Mouse (Mus musculus) forebrain, embryonic 15.5 days (tissue): ENCODE results near the gene Otulin. TPM values are rescaled to one million over a fixed set of nuclear protein-coding genes. Genes with fewer than 3 reads are reported as not detected.

Source experiments
- ATAC-seq: fragments of 200-750 bp; cut with Nextera tagmentation; replicated peaks from 2 replicates; pipeline ENCODE4 v1.8.0; 2017; ENCODE audit warnings: mild to moderate bottlenecking, moderate TSS enrichment, moderate library complexity
- H3K27ac ChIP-seq: fragments of 300-500 bp; sonication (generic); replicated peaks from 2 replicates; pipeline ENCODE4 v1.5.1; 2015; ENCODE audit warnings: mild to moderate bottlenecking, inconsistent platforms
- H3K27me3 ChIP-seq: fragments of 300-500 bp; sonication (generic); 2 replicates; pipeline ENCODE4 v1.6.1; 2015; ENCODE audit warnings: inconsistent platforms
- H3K36me3 ChIP-seq: fragments of 300-500 bp; sonication (generic); 2 replicates; pipeline ENCODE4 v1.6.1; 2015; ENCODE audit warnings: mild to moderate bottlenecking, inconsistent platforms
- H3K4me1 ChIP-seq: fragments of 300-500 bp; sonication (generic); 2 replicates; pipeline ENCODE4 v1.6.1; 2015; ENCODE audit warnings: inconsistent platforms
- H3K4me2 ChIP-seq: fragments of 300-500 bp; sonication (generic); replicated peaks from 2 replicates; pipeline ENCODE4 v1.6.1; 2015; ENCODE audit warnings: mild to moderate bottlenecking, inconsistent platforms
- H3K4me3 ChIP-seq: fragments of 300-500 bp; sonication (generic); 2 replicates; pipeline ENCODE4 v1.5.1; 2015; ENCODE audit warnings: mild to moderate bottlenecking, inconsistent platforms
- H3K9ac ChIP-seq: fragments of 300-500 bp; sonication (generic); replicated peaks from 2 replicates; pipeline ENCODE4 v1.6.1; 2015; ENCODE audit warnings: mild to moderate bottlenecking, inconsistent platforms
- H3K9me3 ChIP-seq: fragments of 300-500 bp; sonication (generic); 2 replicates; pipeline ENCODE4 v1.6.1; 2016; ENCODE audit warnings: inconsistent platforms
- WGBS: fragments of 180-500 bp; shearing (Covaris S2); methylation state at CpG from one replicate; pipeline ENCODE4 v1.1.7; 2015; ENCODE audit warnings: mixed read lengths; 5-methylcytosine and 5-hydroxymethylcytosine counted together
- polyA plus RNA-seq: library from polyadenylated mRNA; unstranded; fragments of >200 nt; fragmentation: Nextera tagmentation; extraction: Ambion mirVana; gene quantifications from 2 replicates; pipeline ENCODE4 v1.2.1, GENCODE M21; 2015

Otulin gene
- polyA plus RNA-seq, 1 experiment from 2014 or later, result 30.7 TPM

DNA sequence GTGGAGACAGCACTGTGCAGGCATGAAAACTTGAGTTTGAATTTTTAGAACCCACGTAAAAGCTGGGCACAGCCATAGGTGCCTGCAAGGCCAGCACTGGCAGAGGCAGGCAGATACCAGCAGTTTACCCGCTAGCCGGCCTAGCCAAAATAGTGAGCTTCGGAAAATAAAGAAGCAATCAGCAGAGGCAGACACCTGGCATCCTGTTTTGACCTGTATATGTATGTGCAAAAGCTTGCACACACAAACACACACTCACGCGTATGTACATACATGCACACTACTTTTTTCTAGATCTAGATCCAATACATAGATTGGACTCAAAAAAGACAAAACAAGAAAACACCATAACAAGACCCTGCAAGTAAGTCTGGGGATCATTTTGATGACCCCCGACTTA lies 38.1 kb upstream of the Otulin start:
- H3K9me3 ChIP-seq, result no peaks in the 10 kb centered on the region
- no peak overlapping the region for H3K27ac ChIP-seq
- 88% methylated on average over 7 of the region's 7 CpGs for WGBS
- no peak for ATAC-seq
- H3K4me3 ChIP-seq, result no peak overlapping the region
- H3K27me3 ChIP-seq, result no peaks in the 10 kb centered on the region
- no peak overlapping the region for H3K9ac ChIP-seq
- no peaks in the 10 kb centered on the region for H3K4me1 ChIP-seq
- H3K36me3 ChIP-seq, result no peaks in the 10 kb centered on the region
- no peak overlapping the region for H3K4me2 ChIP-seq

DNA sequence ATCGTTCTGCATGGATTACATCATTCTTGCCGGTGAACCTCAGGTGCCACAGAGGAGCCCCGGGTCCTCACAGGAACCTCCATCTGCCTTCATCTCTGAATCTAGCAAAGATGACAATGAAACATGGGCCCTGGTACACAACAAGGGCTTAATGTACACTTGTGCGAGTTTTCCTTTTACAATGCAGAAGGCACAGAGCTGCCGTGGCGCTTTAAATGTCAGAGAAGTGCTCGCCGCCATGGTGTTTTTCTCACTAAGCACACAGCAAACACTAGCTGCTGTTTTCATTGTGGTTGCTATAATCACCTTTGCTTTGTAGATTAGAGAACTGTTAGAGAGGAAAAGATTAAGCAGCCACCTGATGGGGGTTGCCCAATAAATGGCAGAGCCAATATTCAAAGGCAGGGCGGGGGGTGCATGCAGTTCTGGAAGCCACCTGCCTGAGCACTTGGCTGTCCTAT lies 37.5 kb upstream of the Otulin start:
- H3K4me2 ChIP-seq, result no peak overlapping the region
- H3K27ac ChIP-seq, result no peak overlapping the region
- H3K36me3 ChIP-seq, result no peaks in the 10 kb centered on the region
- ATAC-seq, result no peak
- no peaks in the 10 kb centered on the region for H3K4me1 ChIP-seq
- 64% methylated on average over 9 of the region's 9 CpGs for WGBS
- no peaks in the 10 kb centered on the region for H3K27me3 ChIP-seq
- H3K4me3 ChIP-seq, result no peak overlapping the region
- H3K9ac ChIP-seq, result no peak overlapping the region
- H3K9me3 ChIP-seq, result no peaks in the 10 kb centered on the region

- Histone ChIP-seq H3K4me3 (no peak overlapping the region), H3K36me3 (no peaks in the 10 kb centered on the region), H3K4me2 (no peak overlapping the region), H3K9me3 (no peaks in the 10 kb centered on the region), H3K27ac (no peak overlapping the region), H3K27me3 (no peaks in the 10 kb centered on the region), H3K4me1 (no peaks in the 10 kb centered on the region), H3K9ac (no peak overlapping the region)
- 81% methylated on average over 9 of the region's 9 CpGs for WGBS
- no peak for ATAC-seq
Measured at GRCm38 (mm10) chr15:27666911-27667539, 36.5 kb upstream of the Otulin start.

- ATAC-seq, result no peak
- WGBS, result 51% methylated on average over 21 of the region's 21 CpGs
- Histone ChIP-seq H3K27ac (no peak overlapping the region), H3K9me3 (no peaks in the 10 kb centered on the region), H3K4me1 (no peaks in the 10 kb centered on the region), H3K9ac (no peak overlapping the region), H3K27me3 (no peaks in the 10 kb centered on the region), H3K4me2 (peak overlapping the region; percentile 23), H3K36me3 (no peaks in the 10 kb centered on the region), H3K4me3 (no peak overlapping the region)
Measured at GRCm38 (mm10) chr15:27665392-27665911, 35.0 kb upstream of the Otulin start.

DNA sequence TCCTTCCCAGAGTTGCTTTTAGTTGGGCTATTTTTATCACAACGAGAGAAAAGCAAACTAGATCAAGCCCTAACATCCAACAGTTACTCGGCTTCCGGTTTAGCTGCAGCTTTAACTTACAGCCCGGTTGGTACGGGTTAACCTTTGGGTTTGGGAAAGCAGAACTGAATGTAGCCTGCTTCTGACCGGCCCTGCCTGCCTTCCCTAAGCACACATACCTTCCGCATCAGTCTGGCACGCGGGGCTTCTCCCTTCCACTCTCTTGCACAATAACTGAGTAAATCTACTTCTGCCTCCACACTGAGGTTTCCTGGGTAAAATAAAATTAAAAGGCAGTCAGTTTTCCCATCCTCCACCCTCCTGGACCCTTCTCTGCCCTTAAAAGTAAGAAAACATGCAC lies 33.6 kb upstream of the Otulin start:
- Histone ChIP-seq H3K4me3 (no peak overlapping the region), H3K9me3 (no peaks in the 10 kb centered on the region), H3K36me3 (no peaks in the 10 kb centered on the region), H3K4me1 (no peaks in the 10 kb centered on the region), H3K27me3 (no peaks in the 10 kb centered on the region), H3K9ac (no peak overlapping the region), H3K4me2 (no peak overlapping the region), H3K27ac (no peak overlapping the region)
- no peak for ATAC-seq
- WGBS, result 90% methylated on average over 9 of the region's 9 CpGs

GRCm38 (mm10) chr15:27662699-27663098 lies 32.2 kb upstream of the Otulin start:
- no peak overlapping the region for H3K9ac ChIP-seq
- no peak for ATAC-seq
- 62% methylated on average over 1 of the region's 1 CpGs for WGBS

DNA sequence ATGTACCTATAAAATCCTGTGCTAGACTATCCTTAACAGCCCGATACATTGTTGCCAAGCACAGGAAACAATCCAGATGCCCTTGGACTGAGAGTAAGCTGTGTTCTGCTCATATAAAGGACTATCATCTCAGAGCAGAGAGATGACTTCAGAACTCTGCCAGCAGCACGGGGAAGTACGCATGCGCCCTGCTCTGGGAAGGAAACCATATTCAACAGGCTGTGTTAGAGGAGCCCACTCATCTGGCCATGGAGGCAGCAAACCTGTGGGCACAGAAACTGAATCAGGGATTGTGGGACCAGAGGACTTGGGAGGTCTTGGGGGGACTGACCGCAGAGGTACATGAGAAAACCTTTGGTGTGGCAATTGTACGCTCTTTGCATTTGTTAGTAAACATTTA lies 31.2 kb upstream of the Otulin start:
- no peak for ATAC-seq
- H3K4me2 ChIP-seq, result no peak overlapping the region
- 0 out of 2 replicates have a peak, but pooled peaks cover 3% of the 10 kb centered on the region for H3K9me3 ChIP-seq
- no peaks in the 10 kb centered on the region; the same call in 1 of the 2 replicates for H3K36me3 ChIP-seq
- no peaks in the 10 kb centered on the region for H3K4me1 ChIP-seq
- no peak overlapping the region for H3K4me3 ChIP-seq
- H3K9ac ChIP-seq, result no peak overlapping the region
- no peak overlapping the region for H3K27ac ChIP-seq
- WGBS, result 91% methylated on average over 6 of the region's 6 CpGs
- no peaks in the 10 kb centered on the region for H3K27me3 ChIP-seq

More at GRCm38 (mm10) chr15:27662699-27663098, 32.2 kb upstream of the Otulin start:
- Histone ChIP-seq H3K27me3 (no peaks in the 10 kb centered on the region), H3K36me3 (no peaks in the 10 kb centered on the region; the same call in 1 of the 2 replicates), H3K4me3 (no peak overlapping the region), H3K4me1 (no peaks in the 10 kb centered on the region), H3K4me2 (no peak overlapping the region), H3K9me3 (0 out of 2 replicates have a peak, but pooled peaks cover 3% of the 10 kb centered on the region), H3K27ac (no peak overlapping the region)

DNA sequence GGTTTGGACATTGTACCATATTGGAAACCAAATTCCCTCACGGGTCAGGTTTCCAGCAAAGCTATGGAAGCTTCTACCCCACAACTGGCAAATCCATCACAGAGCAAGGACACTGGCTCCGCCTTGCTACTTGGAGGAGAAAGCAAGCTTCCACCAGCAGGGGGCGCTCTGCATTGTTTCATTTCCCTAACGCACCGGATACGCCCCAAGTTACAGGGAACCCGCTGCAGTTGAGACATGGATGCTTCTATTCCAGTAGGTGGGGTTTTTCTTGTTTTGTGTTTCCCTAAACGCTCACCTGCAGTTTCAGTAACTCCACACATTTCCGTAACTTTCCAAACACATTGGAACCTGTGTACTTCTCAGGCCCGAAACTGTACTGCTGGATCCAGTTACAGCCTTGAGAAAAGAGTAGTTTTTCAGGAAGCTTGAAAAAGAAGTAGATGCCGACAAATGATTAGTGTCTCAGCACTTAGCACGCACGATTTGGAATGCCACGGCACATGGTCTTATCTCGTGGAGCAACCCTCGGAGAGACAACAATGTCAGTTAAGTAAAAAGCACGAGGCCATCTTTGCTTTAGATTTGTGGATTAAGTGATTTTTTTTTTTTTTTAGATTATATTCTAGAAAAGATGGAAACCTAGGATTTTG lies 29.2 kb upstream of the Otulin start:
- WGBS, result 40% methylated on average over 17 of the region's 17 CpGs
- H3K9ac ChIP-seq, result no peak overlapping the region
- H3K4me3 ChIP-seq, result no peak overlapping the region
- ATAC-seq, result peak; percentile 66
- no peaks in the 10 kb centered on the region for H3K4me1 ChIP-seq
- H3K4me2 ChIP-seq, result no peak overlapping the region
- no peaks in the 10 kb centered on the region for H3K27me3 ChIP-seq
- H3K27ac ChIP-seq, result no peak overlapping the region
- 0 out of 2 replicates have a peak, but pooled peaks cover 3% of the 10 kb centered on the region for H3K9me3 ChIP-seq
- no peaks in the 10 kb centered on the region; the same call in 1 of the 2 replicates for H3K36me3 ChIP-seq

- Histone ChIP-seq H3K27ac (no peak overlapping the region), H3K4me2 (no peak overlapping the region), H3K4me3 (no peak overlapping the region), H3K4me1 (no peaks in the 10 kb centered on the region), H3K27me3 (no peaks in the 10 kb centered on the region), H3K9ac (no peak overlapping the region), H3K9me3 (0 out of 2 replicates have a peak, but pooled peaks cover 3% of the 10 kb centered on the region), H3K36me3 (no peaks in the 10 kb centered on the region; the same call in 1 of the 2 replicates)
- WGBS, result 88% methylated on average over 5 of the region's 5 CpGs
- ATAC-seq, result peak; percentile 43; the same call in 1 of the 2 replicates
Measured at GRCm38 (mm10) chr15:27659143-27659542, 28.6 kb upstream of the Otulin start.

DNA sequence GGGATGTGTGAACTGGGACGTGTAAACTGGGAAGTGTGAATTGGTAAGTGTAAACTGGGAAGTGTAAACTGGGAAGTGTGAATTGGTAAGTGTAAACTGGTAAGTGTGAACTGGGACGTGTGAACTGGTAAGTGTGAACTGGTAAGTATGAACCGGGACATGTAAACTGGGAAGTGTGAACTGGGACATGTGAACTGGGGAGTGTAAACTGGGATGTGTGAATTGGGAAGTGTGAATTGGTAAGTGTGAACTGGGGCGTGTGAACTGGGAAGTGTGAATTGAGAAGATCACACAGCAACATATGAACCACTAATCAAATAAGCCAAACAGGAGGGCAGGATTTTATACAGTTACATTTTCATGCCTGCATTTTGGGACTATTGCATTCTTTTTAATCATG lies 27.9 kb upstream of the Otulin start:
- H3K4me3 ChIP-seq, result no peak overlapping the region
- 93% methylated on average over 4 of the region's 4 CpGs for WGBS
- 0 out of 2 replicates have a peak, but pooled peaks cover 3% of the 10 kb centered on the region for H3K9me3 ChIP-seq
- H3K9ac ChIP-seq, result no peak overlapping the region
- H3K27me3 ChIP-seq, result no peaks in the 10 kb centered on the region
- no peak for ATAC-seq
- no peak overlapping the region for H3K4me2 ChIP-seq
- H3K4me1 ChIP-seq, result no peaks in the 10 kb centered on the region
- no peaks in the 10 kb centered on the region; the same call in 1 of the 2 replicates for H3K36me3 ChIP-seq
- no peak overlapping the region for H3K27ac ChIP-seq

DNA sequence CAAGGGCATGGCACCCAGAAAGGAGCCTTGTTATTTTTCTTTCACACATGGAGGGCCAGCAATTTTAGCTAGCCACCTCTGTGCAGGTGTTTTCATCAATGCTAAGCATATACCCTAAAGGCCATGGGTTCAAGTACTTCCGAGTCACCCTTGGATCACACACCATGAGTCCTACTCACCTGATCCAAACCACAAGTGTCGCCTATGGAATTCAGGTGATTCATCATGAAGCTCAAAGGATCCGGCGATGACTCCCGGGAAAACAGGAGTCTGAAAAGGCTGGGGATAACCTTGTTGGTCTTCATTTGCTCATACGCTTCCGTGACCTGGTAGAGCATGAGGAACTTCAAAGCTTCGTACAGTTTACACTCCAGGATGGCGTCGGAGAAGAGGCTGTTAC lies 27.4 kb upstream of the Otulin start:
- 97% methylated on average over 10 of the region's 10 CpGs for WGBS
- Histone ChIP-seq H3K9ac (no peak overlapping the region), H3K27ac (no peak overlapping the region), H3K4me3 (no peak overlapping the region), H3K27me3 (no peaks in the 10 kb centered on the region), H3K4me1 (no peaks in the 10 kb centered on the region), H3K36me3 (no peaks in the 10 kb centered on the region; the same call in 1 of the 2 replicates), H3K9me3 (0 out of 2 replicates have a peak, but pooled peaks cover 3% of the 10 kb centered on the region), H3K4me2 (no peak overlapping the region)
- ATAC-seq, result no peak

DNA sequence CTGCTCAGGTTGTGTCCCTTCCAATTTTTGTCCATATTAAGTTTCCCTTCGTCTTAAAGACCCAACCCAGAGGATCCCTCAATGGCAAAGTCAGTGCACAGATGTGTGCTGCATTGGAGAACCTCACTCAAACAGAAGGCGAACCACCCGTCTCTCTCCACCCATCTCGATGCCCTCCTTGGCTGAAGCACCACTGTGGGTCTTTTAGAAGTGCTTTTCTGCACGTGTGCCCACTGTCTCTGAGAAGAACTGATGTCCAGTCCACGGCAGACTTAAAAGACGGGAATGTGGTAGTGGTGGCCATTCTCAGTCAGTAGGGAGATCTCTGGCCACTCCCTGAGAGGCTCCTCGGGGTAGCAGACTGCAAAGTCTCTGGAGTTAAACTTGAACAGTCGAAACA lies 26.1 kb upstream of the Otulin start:
- Histone ChIP-seq H3K9me3 (0 out of 2 replicates have a peak, but pooled peaks cover 3% of the 10 kb centered on the region), H3K36me3 (no peaks in the 10 kb centered on the region; the same call in 1 of the 2 replicates), H3K4me1 (no peaks in the 10 kb centered on the region), H3K27ac (no peak overlapping the region), H3K9ac (no peak overlapping the region), H3K4me2 (no peak overlapping the region), H3K27me3 (no peaks in the 10 kb centered on the region), H3K4me3 (no peak overlapping the region)
- no peak for ATAC-seq
- 86% methylated on average over 9 of the region's 9 CpGs for WGBS
